Mouse (Mus musculus): Measurements from ENCODE around the gene Ntng1. TPM values are rescaled to one million over a fixed set of nuclear protein-coding genes. Genes with fewer than 3 reads are reported as not detected.

The Ntng1 gene
- total RNA-seq, 2 experiments from 2014 or later = 35.8 to 39.8 TPM

GRCm38 (mm10) chr3:109858276-109858675 is 285.5 kb downstream of the Ntng1 start:
- TF ChIP-seq CTCF (conservative IDR thresholded peaks at IDR 0.05) = no peak
- H3K4me3 ChIP-seq = no peak overlapping the region
- DNase-seq (ENCODE audit: low spot score in 2 of 2) = no peak
- H3K27ac ChIP-seq = no peak overlapping the region

- DNase-seq (ENCODE audit: low spot score in 2 of 2) = peak in 1 of 2 experiments; percentile 51
- peak overlapping the region; percentile 69 for H3K27ac ChIP-seq
- H3K4me3 ChIP-seq = no peak overlapping the region
- TF ChIP-seq CTCF (conservative IDR thresholded peaks at IDR 0.05) = peak; percentile 52
Measured at GRCm38 (mm10) chr3:109854449-109855155, 289.2 kb downstream of the Ntng1 start.

- Histone ChIP-seq H3K4me3 (no peak overlapping the region), H3K27ac (no peak overlapping the region)
- TF ChIP-seq CTCF (conservative IDR thresholded peaks at IDR 0.05) = no peak
- DNase-seq (ENCODE audit: low spot score in 2 of 2) = no peak
Measured at GRCm38 (mm10) chr3:109846660-109847059, 297.2 kb downstream of the Ntng1 start.

GRCm38 (mm10) chr3:109825806-109826205 is 318.0 kb downstream of the Ntng1 start:
- no peak for TF ChIP-seq CTCF (conservative IDR thresholded peaks at IDR 0.05)
- Histone ChIP-seq H3K27ac (no peak overlapping the region), H3K4me3 (no peak overlapping the region)
- DNase-seq (ENCODE audit: low spot score in 2 of 2) = no peak

GRCm38 (mm10) chr3:109822803-109823474 is 320.9 kb downstream of the Ntng1 start:
- H3K4me3 ChIP-seq = no peak overlapping the region
- no peak for TF ChIP-seq CTCF (conservative IDR thresholded peaks at IDR 0.05)
- no peak for DNase-seq (ENCODE audit: low spot score in 2 of 2)
- no peak overlapping the region for H3K27ac ChIP-seq

- no peak overlapping the region for H3K27ac ChIP-seq
- H3K4me3 ChIP-seq = no peak overlapping the region
- TF ChIP-seq CTCF (conservative IDR thresholded peaks at IDR 0.05) = no peak
- DNase-seq (ENCODE audit: low spot score in 2 of 2) = no peak
Measured at GRCm38 (mm10) chr3:109818821-109819685, 324.8 kb downstream of the Ntng1 start.

- no peak for TF ChIP-seq CTCF (conservative IDR thresholded peaks at IDR 0.05)
- H3K27ac ChIP-seq = no peak overlapping the region
- no peak for DNase-seq (ENCODE audit: low spot score in 2 of 2)
- H3K4me3 ChIP-seq = no peak overlapping the region
Measured at GRCm38 (mm10) chr3:109809065-109809464, 334.7 kb downstream of the Ntng1 start.

- TF ChIP-seq CTCF (conservative IDR thresholded peaks at IDR 0.05) = no peak
- no peak overlapping the region for H3K27ac ChIP-seq
- no peak for DNase-seq (ENCODE audit: low spot score in 2 of 2)
- H3K4me3 ChIP-seq = no peak overlapping the region
Measured at GRCm38 (mm10) chr3:109807211-109807934, 336.4 kb downstream of the Ntng1 start.

GRCm38 (mm10) chr3:109804145-109804544 is 339.7 kb downstream of the Ntng1 start:
- Histone ChIP-seq H3K4me3 (no peak overlapping the region), H3K27ac (0 out of 2 replicates have a peak overlapping the region, but pooled peaks have one; percentile 28)
- DNase-seq (ENCODE audit: low spot score in 2 of 2) = no peak
- TF ChIP-seq CTCF (conservative IDR thresholded peaks at IDR 0.05) = no peak

- TF ChIP-seq CTCF (conservative IDR thresholded peaks at IDR 0.05) = no peak
- no peak for DNase-seq (ENCODE audit: low spot score in 2 of 2)
- H3K4me3 ChIP-seq = no peak overlapping the region
- H3K27ac ChIP-seq = peak overlapping the region; percentile 28; the same call in 1 of the 2 replicates
Measured at GRCm38 (mm10) chr3:109803616-109804015, 340.2 kb downstream of the Ntng1 start.

GRCm38 (mm10) chr3:109797354-109797753 is 346.5 kb downstream of the Ntng1 start:
- no peak overlapping the region for H3K4me3 ChIP-seq
- no peak overlapping the region for H3K27ac ChIP-seq
- TF ChIP-seq CTCF (conservative IDR thresholded peaks at IDR 0.05) = no peak
- no peak for DNase-seq (ENCODE audit: low spot score in 2 of 2)

- Histone ChIP-seq H3K27ac (peak overlapping the region; percentile 87), H3K4me3 (no peak overlapping the region)
- TF ChIP-seq CTCF (conservative IDR thresholded peaks at IDR 0.05) = no peak
- peak in 1 of 2 experiments; percentile 29 for DNase-seq (ENCODE audit: low spot score in 2 of 2)
Measured at GRCm38 (mm10) chr3:109783231-109783630, 360.6 kb downstream of the Ntng1 start.
